Mouse (Mus musculus): ENCODE results near the gene Smim12. TPM values are rescaled to one million over a fixed set of nuclear protein-coding genes. Genes with fewer than 3 reads are reported as not detected.

Gene Smim12
- total and polyA plus RNA-seq, 3 experiments = 30.9 to 33.6 (median 31.3) TPM

DNA sequence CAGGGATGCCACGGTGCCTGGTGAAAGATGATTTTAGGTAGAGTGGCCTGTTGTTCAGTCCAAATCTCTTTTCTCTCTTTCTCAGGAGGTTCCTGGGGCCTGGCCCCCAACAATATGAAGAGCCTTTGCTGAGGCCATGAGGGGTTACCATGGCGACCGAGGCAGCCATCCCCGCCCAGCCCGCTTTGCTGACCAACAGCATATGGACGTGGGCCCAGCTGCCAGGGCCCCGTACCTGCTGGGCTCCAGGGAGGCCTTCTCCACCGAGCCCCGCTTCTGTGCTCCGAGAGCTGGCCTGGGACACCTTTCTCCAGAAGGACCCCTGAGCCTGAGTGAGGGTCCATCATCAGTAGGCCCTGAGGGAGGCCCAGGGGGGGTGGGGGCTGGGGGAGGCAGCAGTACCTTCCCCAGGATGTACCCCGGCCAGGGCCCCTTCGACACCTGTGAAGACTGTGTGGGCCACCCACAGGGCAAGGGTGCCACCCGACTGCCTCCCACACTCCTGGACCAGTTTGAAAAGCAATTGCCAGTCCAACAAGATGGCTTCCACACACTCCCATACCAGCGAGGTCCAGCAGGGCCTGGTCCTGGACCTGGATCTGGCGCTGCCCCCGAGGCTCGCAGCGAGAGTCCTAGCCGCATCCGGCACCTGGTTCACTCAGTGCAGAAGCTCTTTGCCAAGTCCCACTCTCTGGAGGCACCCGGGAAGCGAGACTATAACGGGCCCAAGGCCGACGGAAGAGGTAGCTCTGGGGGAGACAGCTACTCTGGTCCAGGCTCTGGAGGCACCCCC lies 48.9 kb upstream of the Smim12 start:
- dilution Hi-C loops (cut with MboI; ENCODE audit: extremely low pct_ligation_motif_present, extremely low pct_unique_long_range_greater_than_20kb, low sequenced_read_pairs) = no loop called here
- H3K27me3 ChIP-seq (replicated peaks) = peaks cover 64% of the 10 kb centered on the region
- H3K4me3 ChIP-seq (replicated peaks in 1 of 3; ENCODE audit: low read depth in 2 of 3, low read length in 2 of 3, poor library complexity in 1 of 3) = no peak overlapping the region
- no peak for TF ChIP-seq NELFE (IDR thresholded peaks at IDR 0.05; ENCODE audit: low read depth, low read length)
- TF ChIP-seq MYC (IDR thresholded peaks at IDR 0.05; ENCODE audit: low read depth, low read length) = no peak
- TF ChIP-seq MAZ (IDR thresholded peaks at IDR 0.05; ENCODE audit: low read depth, low read length) = no peak
- no peak for TF ChIP-seq MXI1 (IDR thresholded peaks at IDR 0.05; ENCODE audit: low read depth, low read length)
- TF ChIP-seq BHLHE40 (IDR thresholded peaks at IDR 0.05; ENCODE audit: low read depth, low read length) = no peak
- no peak for TF ChIP-seq HCFC1 (IDR thresholded peaks at IDR 0.05; ENCODE audit: low read depth, low read length)
- TF ChIP-seq MAX (IDR thresholded peaks at IDR 0.05; ENCODE audit: low read length) = no peak
- TF ChIP-seq ELF1 (IDR thresholded peaks at IDR 0.05; ENCODE audit: low read depth, low read length) = no peak
- in situ Hi-C loops (cut with MboI; ENCODE audit: low pct_ligation_motif_present, low pct_unique_long_range_greater_than_20kb, low sequenced_read_pairs) = no loop called here
- DNase-seq (ENCODE audit: extremely low read depth) = no peak
- H3K4me1 ChIP-seq (ENCODE audit: control insufficient read depth in 1 of 2, insufficient read depth in 2 of 2) = peaks cover 6 to 8% of the 10 kb centered on the region in 2 experiments
- no peaks in the 10 kb centered on the region for H3K79me2 ChIP-seq (replicated peaks; ENCODE audit: control insufficient read depth, extremely low read depth, insufficient read depth, poor library complexity, severe bottlenecking)
- no peaks in the 10 kb centered on the region for H3K36me3 ChIP-seq (replicated peaks in 1 of 2; ENCODE audit: control insufficient read depth in 1 of 2, insufficient read depth in 1 of 2, low read length in 1 of 2)
- no peak overlapping the region for H3K4me2 ChIP-seq (ENCODE audit: insufficient read depth, low read depth, poor library complexity, severe bottlenecking)
- H3K9ac ChIP-seq (ENCODE audit: insufficient read depth, low read depth) = no peak overlapping the region
- H3K27ac ChIP-seq (ENCODE audit: insufficient read depth, low read depth) = no peak overlapping the region
- H3K9me3 ChIP-seq (replicated peaks; ENCODE audit: low read length) = no peaks in the 10 kb centered on the region

DNA sequence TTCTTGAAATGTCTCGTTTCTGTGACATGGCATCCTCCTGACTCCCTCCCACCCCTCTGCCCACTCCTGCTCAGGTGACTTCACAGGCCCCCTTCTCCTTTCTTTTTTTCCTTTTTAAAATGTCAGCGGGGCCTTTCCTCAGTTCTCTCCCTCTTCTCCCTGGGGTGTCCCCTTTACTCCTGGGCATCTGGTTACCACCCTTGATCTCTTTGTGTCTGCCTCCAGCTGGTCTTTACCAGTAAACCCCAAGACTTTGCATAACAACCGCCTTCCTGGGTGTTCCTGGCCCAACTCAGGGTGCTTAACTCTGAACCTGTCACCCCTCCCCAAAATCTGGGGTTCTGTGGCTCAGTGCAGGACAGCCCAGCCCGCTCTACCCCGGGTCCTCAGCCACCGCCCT lies 45.0 kb upstream of the Smim12 start:
- no peak for DNase-seq (ENCODE audit: extremely low read depth)
- Histone ChIP-seq H3K4me1 (ENCODE audit: control insufficient read depth in 1 of 2, insufficient read depth in 2 of 2) (peaks cover 18 to 24% of the 10 kb centered on the region in 2 experiments), H3K4me2 (ENCODE audit: insufficient read depth, low read depth, poor library complexity, severe bottlenecking) (no peak overlapping the region), H3K36me3 (replicated peaks in 1 of 2; ENCODE audit: control insufficient read depth in 1 of 2, insufficient read depth in 1 of 2, low read length in 1 of 2) (no peaks in the 10 kb centered on the region), H3K9ac (ENCODE audit: insufficient read depth, low read depth) (no peak overlapping the region), H3K27me3 (replicated peaks) (peaks cover 44% of the 10 kb centered on the region), H3K27ac (ENCODE audit: insufficient read depth, low read depth) (no peak overlapping the region), H3K79me2 (replicated peaks; ENCODE audit: control insufficient read depth, extremely low read depth, insufficient read depth, poor library complexity, severe bottlenecking) (no peaks in the 10 kb centered on the region), H3K9me3 (replicated peaks; ENCODE audit: low read length) (no peaks in the 10 kb centered on the region), H3K4me3 (replicated peaks in 1 of 3; ENCODE audit: low read depth in 2 of 3, low read length in 2 of 3, poor library complexity in 1 of 3) (no peak overlapping the region)
- in situ Hi-C loops (cut with MboI; ENCODE audit: low pct_ligation_motif_present, low pct_unique_long_range_greater_than_20kb, low sequenced_read_pairs) = no loop called here
- TF ChIP-seq CTCF (conservative IDR thresholded peaks at IDR 0.05 in 1 of 2, IDR thresholded peaks at IDR 0.05 in 1 of 2; ENCODE audit: low read depth in 2 of 2, low read length in 2 of 2) (no peak), IRF4 (IDR thresholded peaks at IDR 0.05; ENCODE audit: low read depth, low read length) (no peak), E2F4 (IDR thresholded peaks at IDR 0.05; ENCODE audit: insufficient replicate concordance, low read depth, low read length) (no peak), USF1 (IDR thresholded peaks at IDR 0.05; ENCODE audit: low read depth, low read length) (no peak), CHD1 (IDR thresholded peaks at IDR 0.05; ENCODE audit: low read depth, low read length) (no peak), MAX (IDR thresholded peaks at IDR 0.05; ENCODE audit: low read length) (no peak), GABPA (IDR thresholded peaks at IDR 0.05; ENCODE audit: insufficient replicate concordance, low read depth, low read length) (no peak)
- dilution Hi-C loops (cut with MboI; ENCODE audit: extremely low pct_ligation_motif_present, extremely low pct_unique_long_range_greater_than_20kb, low sequenced_read_pairs) = no loop called here

Data from CH12.LX (cell line).